Mouse (Mus musculus): Measurements from ENCODE around the gene Aamdc. TPM values are rescaled to one million over a fixed set of nuclear protein-coding genes. Genes with fewer than 3 reads are reported as not detected.
A peak's percentile ranks its signal among the peaks of the same experiment; 100 is the strongest.

Gene Aamdc
- polyA plus RNA-seq (2014; fragmentation: Nextera tagmentation; extraction: Ambion mirVana): 43.8 and 51.5 TPM in 2 replicates

DNA sequence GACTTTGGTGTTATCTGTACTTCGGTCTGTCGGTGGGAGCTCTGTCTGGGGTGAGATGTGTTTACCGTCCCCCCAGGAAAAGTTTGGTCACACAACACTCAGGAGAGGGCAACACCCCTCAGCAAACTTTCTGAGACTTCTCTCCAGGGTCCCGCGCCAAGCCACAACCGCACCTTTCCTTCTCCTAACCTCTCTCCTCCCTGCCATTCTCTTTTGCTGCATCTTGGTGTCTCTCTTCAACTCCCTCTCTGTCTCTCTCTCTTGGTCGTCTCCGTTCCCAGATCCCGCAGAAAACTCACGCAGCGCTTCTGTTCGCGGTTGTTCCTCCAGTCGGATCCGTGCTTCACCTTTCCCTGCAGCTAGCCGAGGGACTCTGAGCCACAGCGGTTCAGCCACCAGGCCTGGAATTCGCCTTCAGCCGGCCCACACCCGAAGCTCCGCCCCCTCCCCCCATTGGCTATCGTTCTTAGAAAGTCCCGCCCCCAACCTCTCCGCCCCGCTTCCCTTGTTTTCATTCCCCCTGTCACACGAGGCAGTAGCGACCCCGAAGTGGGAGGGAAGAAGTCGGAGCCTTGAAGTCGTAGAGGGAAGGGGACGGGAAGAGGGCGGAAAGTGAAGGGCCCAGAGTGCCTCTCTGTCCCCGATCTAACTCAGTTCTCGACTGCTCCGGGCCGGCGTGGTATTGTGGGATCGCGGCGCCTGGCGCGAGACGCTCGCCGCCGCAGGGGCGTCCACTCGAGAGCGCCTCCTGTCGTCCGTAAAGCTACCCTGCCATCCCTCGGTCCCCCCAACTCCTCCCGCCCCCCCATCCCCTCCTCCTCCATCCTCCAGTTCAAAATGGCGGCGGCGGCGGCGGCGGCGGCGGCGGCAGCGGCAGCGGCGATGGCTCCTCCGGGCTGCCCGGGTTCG lies at the start of gene Aamdc, which contains the start of gene Rsf1:
Gene Aamdc (minus strand): TSS at position 431 of the 909 bp plus-strand sequence.
Gene Rsf1 (plus strand): TSS at position 823 of the 909 bp plus-strand sequence.
- DNase-seq (ENCODE audit: low spot score) (peak; percentile 94), ATAC-seq (ENCODE audit: low FRiP score) (peak; percentile 97)
- peak within 1 kb of the TSS; percentile 59 for H3K4me2 ChIP-seq (replicated peaks)
- no peaks in the 10 kb centered on the region for H3K27me3 ChIP-seq (ENCODE audit: control insufficient read depth, insufficient read depth, low read length)
- H3K4me3 ChIP-seq (replicated peaks; ENCODE audit: low read length): peak within 1 kb of the TSS; percentile 100
- H3K4me1 ChIP-seq (replicated peaks; ENCODE audit: control insufficient read depth, insufficient read depth, low read length): peaks cover 23% of the 10 kb centered on the region
- peak within 1 kb of the TSS; percentile 98 for H3K27ac ChIP-seq
- no peaks in the 10 kb centered on the region for H3K9me3 ChIP-seq (ENCODE audit: control insufficient read depth, low read length)
- H3K36me3 ChIP-seq (replicated peaks; ENCODE audit: control insufficient read depth, insufficient read depth): peaks cover 12% of the 10 kb centered on the region
- under 1% methylated on average over 66 of the region's 68 CpGs for WGBS
- peak within 1 kb of the TSS; percentile 100 for H3K9ac ChIP-seq

DNA sequence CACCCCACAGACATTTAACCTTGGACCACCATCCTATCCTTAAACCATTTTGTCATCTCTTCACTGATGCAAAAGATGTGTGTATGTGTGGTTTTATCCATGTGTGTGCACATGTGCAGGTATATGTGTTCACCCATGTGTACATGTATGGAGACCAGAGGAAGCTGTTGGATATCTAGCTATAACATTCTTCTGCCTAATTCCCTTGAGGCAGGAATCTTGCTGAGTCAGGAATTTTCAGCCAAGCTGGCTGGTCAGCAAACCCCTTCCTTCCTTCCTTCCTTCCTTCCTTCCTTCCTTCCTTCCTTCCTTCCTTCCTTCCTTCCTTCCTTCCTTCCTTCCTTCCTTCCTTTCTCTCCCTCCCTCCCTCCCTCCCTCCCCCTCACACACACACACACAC lies 44.1 kb upstream of the Aamdc start:
- H3K27me3 ChIP-seq (ENCODE audit: control insufficient read depth, insufficient read depth, low read length): no peaks in the 10 kb centered on the region
- H3K36me3 ChIP-seq (replicated peaks; ENCODE audit: control insufficient read depth, insufficient read depth): no peaks in the 10 kb centered on the region; the same call in 1 of the 2 replicates
- no peak overlapping the region for H3K27ac ChIP-seq
- H3K9ac ChIP-seq: no peak overlapping the region
- H3K4me2 ChIP-seq (replicated peaks): no peak overlapping the region
- ATAC-seq (ENCODE audit: low FRiP score) (no peak), DNase-seq (ENCODE audit: low spot score) (no peak)
- no peaks in the 10 kb centered on the region for H3K4me1 ChIP-seq (replicated peaks; ENCODE audit: control insufficient read depth, insufficient read depth, low read length)
- no peaks in the 10 kb centered on the region for H3K9me3 ChIP-seq (ENCODE audit: control insufficient read depth, low read length)
- H3K4me3 ChIP-seq (replicated peaks; ENCODE audit: low read length): no peak overlapping the region

DNA sequence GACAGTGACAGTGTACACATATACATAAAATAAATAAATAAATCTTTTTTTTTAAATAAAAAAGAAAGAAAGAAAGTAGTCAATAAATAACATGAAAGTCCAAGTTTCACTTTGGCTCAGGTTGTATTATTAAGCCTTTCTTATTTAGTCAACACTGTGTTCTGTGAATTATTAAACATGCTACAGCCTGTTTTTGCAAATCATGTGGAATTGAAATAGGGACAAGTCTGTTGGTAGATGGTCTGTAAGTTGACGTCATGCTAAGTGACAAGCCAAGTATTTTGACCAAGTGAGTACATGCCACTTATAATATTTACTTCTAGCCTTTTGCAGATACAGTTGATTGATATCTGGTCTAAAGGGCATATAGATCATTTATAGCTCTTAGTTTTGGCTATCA lies 43.4 kb upstream of the Aamdc start:
- 95% methylated on average over 1 of the region's 1 CpGs for WGBS
- ATAC-seq (ENCODE audit: low FRiP score): no peak

DNA sequence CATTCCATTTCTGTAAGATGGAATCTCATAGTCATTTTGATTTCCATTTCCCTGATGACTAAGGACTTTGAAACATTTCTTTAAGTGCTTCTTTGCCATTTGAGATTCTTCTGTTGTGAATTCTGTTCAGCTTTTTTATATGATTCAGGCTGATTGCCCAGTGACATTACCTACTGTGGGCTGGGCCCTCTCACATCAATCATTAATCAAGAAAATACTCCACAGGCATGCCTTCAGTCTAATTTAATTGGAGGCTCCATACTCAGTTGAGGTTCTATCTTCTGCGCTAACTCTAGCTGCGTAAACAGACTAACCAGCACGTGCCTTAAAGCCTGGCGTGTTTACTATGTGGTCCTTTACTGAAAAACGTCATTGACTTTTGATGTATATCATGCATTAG lies 42.0 kb upstream of the Aamdc start:
- ATAC-seq (ENCODE audit: low FRiP score) (no peak), DNase-seq (ENCODE audit: low spot score) (no peak)
- H3K9ac ChIP-seq: no peak overlapping the region
- no peak overlapping the region for H3K27ac ChIP-seq
- 96% methylated on average over 5 of the region's 5 CpGs for WGBS
- H3K36me3 ChIP-seq (replicated peaks; ENCODE audit: control insufficient read depth, insufficient read depth): peaks cover 9% of the 10 kb centered on the region; the same call in 1 of the 2 replicates
- no peak overlapping the region for H3K4me3 ChIP-seq (replicated peaks; ENCODE audit: low read length)
- no peaks in the 10 kb centered on the region for H3K9me3 ChIP-seq (ENCODE audit: control insufficient read depth, low read length)
- no peak overlapping the region for H3K4me2 ChIP-seq (replicated peaks)
- no peaks in the 10 kb centered on the region for H3K27me3 ChIP-seq (ENCODE audit: control insufficient read depth, insufficient read depth, low read length)
- no peaks in the 10 kb centered on the region for H3K4me1 ChIP-seq (replicated peaks; ENCODE audit: control insufficient read depth, insufficient read depth, low read length)

More for the DNA sequence above, 43.4 kb upstream of the Aamdc start:
- Histone ChIP-seq H3K27ac (no peak overlapping the region), H3K9me3 (ENCODE audit: control insufficient read depth, low read length) (no peaks in the 10 kb centered on the region), H3K4me1 (replicated peaks; ENCODE audit: control insufficient read depth, insufficient read depth, low read length) (no peaks in the 10 kb centered on the region), H3K9ac (no peak overlapping the region), H3K4me3 (replicated peaks; ENCODE audit: low read length) (no peak overlapping the region), H3K36me3 (replicated peaks; ENCODE audit: control insufficient read depth, insufficient read depth) (peaks cover 7% of the 10 kb centered on the region; the same call in 1 of the 2 replicates), H3K4me2 (replicated peaks) (no peak overlapping the region), H3K27me3 (ENCODE audit: control insufficient read depth, insufficient read depth, low read length) (no peaks in the 10 kb centered on the region)
- DNase-seq (ENCODE audit: low spot score): no peak

DNA sequence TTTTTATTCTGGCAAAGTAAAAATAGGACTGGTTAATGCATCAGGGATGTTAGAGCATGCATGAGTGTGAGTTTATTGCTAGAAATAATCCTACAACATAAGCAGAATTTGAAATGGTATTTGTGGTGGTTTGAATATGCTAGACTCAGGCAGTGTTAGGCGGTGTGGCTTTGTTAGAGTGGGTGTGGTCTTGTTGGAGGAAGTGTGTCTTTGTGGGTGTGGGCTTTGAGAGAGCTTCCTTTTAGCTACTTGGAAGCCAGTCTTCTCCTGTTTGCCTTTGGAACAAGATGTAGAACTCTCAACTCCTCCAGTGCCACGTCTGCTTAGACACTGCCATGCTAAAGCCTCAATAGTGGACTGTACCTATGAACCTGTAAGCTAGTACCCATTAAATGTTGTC lies 19.3 kb upstream of the Aamdc start:
- Histone ChIP-seq H3K27ac (no peak overlapping the region), H3K9ac (no peak overlapping the region), H3K4me1 (replicated peaks; ENCODE audit: control insufficient read depth, insufficient read depth, low read length) (no peaks in the 10 kb centered on the region), H3K36me3 (replicated peaks; ENCODE audit: control insufficient read depth, insufficient read depth) (no peaks in the 10 kb centered on the region), H3K4me3 (replicated peaks; ENCODE audit: low read length) (no peak overlapping the region), H3K4me2 (replicated peaks) (no peak overlapping the region), H3K9me3 (ENCODE audit: control insufficient read depth, low read length) (no peaks in the 10 kb centered on the region), H3K27me3 (ENCODE audit: control insufficient read depth, insufficient read depth, low read length) (no peaks in the 10 kb centered on the region)
- WGBS: 97% methylated on average over 2 of the region's 2 CpGs
- no peak for ATAC-seq (ENCODE audit: low FRiP score)
- DNase-seq (ENCODE audit: low spot score): no peak

DNA sequence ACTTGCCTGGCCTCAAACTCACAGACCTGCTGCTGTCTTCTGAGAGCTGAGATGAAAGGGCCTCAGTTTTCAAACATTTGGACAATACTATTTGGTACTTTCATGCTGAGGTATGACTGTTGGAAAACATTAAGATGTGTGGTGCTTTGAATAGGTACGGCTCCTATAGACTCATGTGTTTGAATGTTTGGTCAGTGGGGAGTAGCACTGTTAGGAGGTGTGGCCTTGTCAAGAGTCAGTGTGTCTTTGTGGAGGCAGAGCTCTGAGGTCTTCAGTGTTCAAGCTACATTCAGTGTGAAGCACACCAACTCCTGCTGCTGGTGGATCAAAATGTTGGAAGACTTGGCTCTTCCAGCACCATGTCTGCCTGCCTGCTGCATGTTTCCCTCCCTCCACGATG lies 14.2 kb upstream of the Aamdc start:
- DNase-seq (ENCODE audit: low spot score): no peak
- H3K9me3 ChIP-seq (ENCODE audit: control insufficient read depth, low read length): no peaks in the 10 kb centered on the region
- no peak for ATAC-seq (ENCODE audit: low FRiP score)
- 93% methylated on average over 2 of the region's 2 CpGs for WGBS
- H3K27me3 ChIP-seq (ENCODE audit: control insufficient read depth, insufficient read depth, low read length): no peaks in the 10 kb centered on the region
- H3K4me1 ChIP-seq (replicated peaks; ENCODE audit: control insufficient read depth, insufficient read depth, low read length): 0 out of 2 replicates have a peak, but pooled peaks cover 9% of the 10 kb centered on the region
- no peaks in the 10 kb centered on the region for H3K36me3 ChIP-seq (replicated peaks; ENCODE audit: control insufficient read depth, insufficient read depth)
- no peak overlapping the region for H3K4me3 ChIP-seq (replicated peaks; ENCODE audit: low read length)
- H3K9ac ChIP-seq: no peak overlapping the region
- H3K27ac ChIP-seq: no peak overlapping the region
- H3K4me2 ChIP-seq (replicated peaks): no peak overlapping the region

DNA sequence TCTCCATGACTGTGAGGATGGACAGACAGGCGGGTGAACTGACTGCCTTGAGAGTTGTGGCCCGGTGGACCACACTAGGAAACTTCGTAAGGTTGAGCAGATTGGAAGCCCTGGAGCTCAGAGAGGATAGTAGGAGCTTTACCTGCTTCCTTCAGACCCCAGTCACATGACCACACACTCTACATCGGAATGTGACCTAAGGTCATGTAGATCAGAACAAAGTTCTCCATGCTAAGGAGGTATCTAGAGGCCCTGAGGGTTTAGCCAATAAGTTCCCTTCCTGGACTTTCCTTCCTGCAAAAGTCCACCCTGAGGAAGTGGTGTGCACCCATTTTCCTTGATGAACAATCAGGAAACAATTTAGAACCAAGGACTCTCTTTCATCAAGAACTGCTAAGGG lies 13.1 kb upstream of the Aamdc start:
- no peak overlapping the region for H3K27ac ChIP-seq
- no peak for ATAC-seq (ENCODE audit: low FRiP score)
- WGBS: 99% methylated on average over 4 of the region's 4 CpGs

DNA sequence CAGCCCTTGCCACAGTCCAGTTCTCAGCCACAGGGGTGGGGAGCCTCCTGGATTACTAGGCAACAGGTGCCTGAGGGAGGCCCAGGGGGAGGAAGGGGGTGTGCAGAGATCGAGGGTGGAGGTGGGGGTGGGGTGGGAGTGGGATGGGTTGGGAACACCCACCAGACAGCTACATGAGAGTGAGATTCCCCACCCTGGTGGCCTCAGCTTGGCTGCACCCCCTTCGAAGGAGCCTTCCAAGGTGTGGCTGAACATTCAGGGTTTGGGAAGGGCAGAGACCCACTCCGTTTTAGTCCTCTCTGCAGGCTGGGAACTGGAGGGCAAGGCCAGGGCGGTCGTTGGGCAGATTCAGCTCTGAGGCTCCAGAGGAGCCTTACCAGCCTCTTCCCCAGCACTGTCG lies 12.0 kb upstream of the Aamdc start:
- Histone ChIP-seq H3K9me3 (ENCODE audit: control insufficient read depth, low read length) (no peaks in the 10 kb centered on the region), H3K4me1 (replicated peaks; ENCODE audit: control insufficient read depth, insufficient read depth, low read length) (0 out of 2 replicates have a peak, but pooled peaks cover 9% of the 10 kb centered on the region), H3K4me2 (replicated peaks) (no peak overlapping the region), H3K36me3 (replicated peaks; ENCODE audit: control insufficient read depth, insufficient read depth) (no peaks in the 10 kb centered on the region), H3K27ac (no peak overlapping the region), H3K27me3 (ENCODE audit: control insufficient read depth, insufficient read depth, low read length) (no peaks in the 10 kb centered on the region), H3K9ac (no peak overlapping the region), H3K4me3 (replicated peaks; ENCODE audit: low read length) (no peak overlapping the region)
- ATAC-seq (ENCODE audit: low FRiP score) (0 out of 2 replicates have a peak, but pooled peaks have one; percentile 40), DNase-seq (ENCODE audit: low spot score) (no peak)
- WGBS: 87% methylated on average over 6 of the region's 6 CpGs

More for the DNA sequence above, 13.1 kb upstream of the Aamdc start:
- Histone ChIP-seq H3K4me3 (replicated peaks; ENCODE audit: low read length) (no peak overlapping the region), H3K36me3 (replicated peaks; ENCODE audit: control insufficient read depth, insufficient read depth) (no peaks in the 10 kb centered on the region), H3K4me2 (replicated peaks) (no peak overlapping the region), H3K9me3 (ENCODE audit: control insufficient read depth, low read length) (no peaks in the 10 kb centered on the region), H3K4me1 (replicated peaks; ENCODE audit: control insufficient read depth, insufficient read depth, low read length) (0 out of 2 replicates have a peak, but pooled peaks cover 9% of the 10 kb centered on the region), H3K27me3 (ENCODE audit: control insufficient read depth, insufficient read depth, low read length) (no peaks in the 10 kb centered on the region), H3K9ac (no peak overlapping the region)
- no peak for DNase-seq (ENCODE audit: low spot score)

DNA sequence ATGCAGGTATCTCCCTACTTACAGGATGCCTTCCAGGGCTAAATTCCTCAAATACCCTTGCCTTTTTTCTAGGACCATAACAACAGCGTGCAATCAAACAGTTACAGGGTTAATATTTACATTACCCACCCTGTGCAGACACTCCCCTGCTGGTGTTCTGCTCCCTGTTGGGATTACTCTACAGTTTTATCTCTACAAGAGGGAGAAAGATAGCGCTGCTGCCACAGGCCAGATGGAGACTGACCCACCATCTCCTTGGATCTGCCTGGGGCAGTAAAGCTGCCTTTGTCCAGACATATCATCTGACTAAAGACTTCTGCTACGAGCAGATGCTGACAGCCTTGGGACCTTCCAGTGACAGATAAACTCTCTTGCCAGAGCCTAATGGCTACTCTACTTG lies 11.2 kb upstream of the Aamdc start:
- H3K4me3 ChIP-seq (replicated peaks; ENCODE audit: low read length): no peak overlapping the region
- H3K36me3 ChIP-seq (replicated peaks; ENCODE audit: control insufficient read depth, insufficient read depth): no peaks in the 10 kb centered on the region
- DNase-seq (ENCODE audit: low spot score) (no peak), ATAC-seq (ENCODE audit: low FRiP score) (no peak)
- H3K4me2 ChIP-seq (replicated peaks): no peak overlapping the region
- WGBS: 19% methylated on average over 3 of the region's 3 CpGs
- H3K9ac ChIP-seq: no peak overlapping the region
- H3K27me3 ChIP-seq (ENCODE audit: control insufficient read depth, insufficient read depth, low read length): no peaks in the 10 kb centered on the region
- H3K9me3 ChIP-seq (ENCODE audit: control insufficient read depth, low read length): no peaks in the 10 kb centered on the region
- H3K4me1 ChIP-seq (replicated peaks; ENCODE audit: control insufficient read depth, insufficient read depth, low read length): 0 out of 2 replicates have a peak, but pooled peaks cover 13% of the 10 kb centered on the region
- 0 out of 2 replicates have a peak overlapping the region, but pooled peaks have one; percentile 10 for H3K27ac ChIP-seq
